In the genomic region with DNA sequence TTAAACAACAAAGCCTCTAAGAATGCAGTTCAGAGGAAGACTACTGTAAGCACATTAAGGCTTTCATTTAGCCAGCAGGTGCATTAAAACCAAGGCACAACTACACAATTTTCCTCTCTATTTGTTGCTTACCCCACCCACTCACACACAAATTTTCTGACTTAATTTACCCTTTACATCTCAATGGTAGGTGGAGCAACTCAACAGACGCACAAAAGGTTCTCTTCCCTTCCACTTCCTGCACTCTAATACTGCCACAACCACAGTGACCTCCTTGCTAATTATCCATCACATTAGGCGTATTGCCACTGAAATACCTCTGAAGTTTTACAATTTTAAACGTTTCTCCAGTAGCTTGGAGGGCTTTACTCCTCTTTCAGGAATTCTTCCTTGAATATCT, we compare ENCODE assay signal across 19 mouse cellular contexts. TPM values are rescaled to one million over a fixed set of nuclear protein-coding genes. Genes with fewer than 3 reads are reported as not detected.
DNase-seq lines count a peak whose midpoint lies in the region; ATAC-seq and TF ChIP-seq lines count a peak whose summit lies in the region.
"Had no signal": no experiment of that assay in that cellular context is flagged by ENCODE, and none has a peak within 500 bp of the region (broad histone marks: within the 10 kb centered on the region; RNA-seq: fewer than 3 reads in every experiment).

No protein-coding gene starts in this region.

- H3K9ac ChIP-seq in ES-Bruce4 (ENCODE audit: low read depth, poor library complexity, severe bottlenecking) (no peak overlapping the region), ES-E14 (ENCODE audit: insufficient read depth, low read depth, low read length, poor library complexity, severe bottlenecking) (no peak overlapping the region)
- H3K9ac ChIP-seq in intestine, embryonic 15.5 days: no peak overlapping the region
- H3K9ac ChIP-seq: embryonic facial prominence, embryonic 12.5 days; forebrain, embryonic 13.5 days; forebrain, embryonic 15.5 days had no signal

- peak overlapping the region; percentile 44 for H3K27ac ChIP-seq in ES-Bruce4 (ENCODE audit: insufficient read depth, low read length)
- peak overlapping the region; percentile 76; the same call in 1 of the 2 replicates for H3K27ac ChIP-seq in ES-E14 (ENCODE audit: insufficient read depth, low read depth, low read length, poor library complexity, severe bottlenecking)
- H3K27ac ChIP-seq in intestine, embryonic 15.5 days: no peak overlapping the region
- H3K27ac ChIP-seq: embryonic facial prominence, embryonic 10.5 days; embryonic facial prominence, embryonic 12.5 days; forebrain, embryonic 13.5 days; forebrain, embryonic 15.5 days had no signal

- in situ Hi-C loops in ES-E14 (cut with MboI; ENCODE audit: low sequenced_read_pairs in 2 of 2, unreplicated experiment in 2 of 2): no loop called here

- TF ChIP-seq POLR2A in ES-Bruce4 (IDR thresholded peaks at IDR 0.05; ENCODE audit: insufficient read depth, low read length): no peak

- no peak for ATAC-seq in intestine, embryonic 15.5 days
- ATAC-seq: forebrain, embryonic 13.5 days; forebrain, embryonic 15.5 days had no signal

- H3K4me1 ChIP-seq in ES-Bruce4 (ENCODE audit: control insufficient read depth, insufficient read depth, low read length) (no peaks in the 10 kb centered on the region), ES-E14 (ENCODE audit: control insufficient read depth in 2 of 2, insufficient read depth in 2 of 2, low read length in 2 of 2, poor library complexity in 1 of 2) (peaks cover 3 to 8% of the 10 kb centered on the region in 2 experiments; a peak in 3 of 4 replicates)
- H3K4me1 ChIP-seq in intestine, embryonic 15.5 days (replicated peaks): no peaks in the 10 kb centered on the region
- H3K4me1 ChIP-seq: embryonic facial prominence, embryonic 10.5 days; embryonic facial prominence, embryonic 12.5 days; forebrain, embryonic 15.5 days had no signal

- no peak overlapping the region for H3K4me2 ChIP-seq in intestine, embryonic 15.5 days (replicated peaks)
- H3K4me2 ChIP-seq: embryonic facial prominence, embryonic 12.5 days; forebrain, embryonic 13.5 days; forebrain, embryonic 15.5 days had no signal

- no peak for DNase-seq in ES-E14 (ENCODE audit: low read depth, low spot score)
- DNase-seq in ZHBTc4 (ENCODE audit: low read depth, low spot score): peak; percentile 60
- DNase-seq in ovary, postnatal 14 days (ENCODE audit: low spot score): no peak
- DNase-seq in embryo, embryonic 11 days: no peak
- DNase-seq: adrenal gland, adult 2 months; adrenal gland, postnatal 10 days; adrenal gland, postnatal 25 days; cerebellum, adult 11 months; cerebellum, adult 18-20 months; cerebellum, adult 8-10 months; cerebellum, adult 9-11 months; cerebellum, postnatal 14 days; cerebellum, postnatal 36 days had no signal

- H3K27me3 ChIP-seq in ES-Bruce4 (ENCODE audit: control insufficient read depth, insufficient read depth, low read length, poor library complexity, severe bottlenecking): no peaks in the 10 kb centered on the region
- H3K27me3 ChIP-seq in intestine, embryonic 15.5 days (replicated peaks): no peaks in the 10 kb centered on the region
- H3K27me3 ChIP-seq: embryonic facial prominence, embryonic 12.5 days; forebrain, embryonic 13.5 days; forebrain, embryonic 15.5 days had no signal

- H3K36me3 ChIP-seq in ES-Bruce4 (ENCODE audit: control insufficient read depth, insufficient read depth, low read length, poor library complexity, severe bottlenecking) (peaks cover 19% of the 10 kb centered on the region), ES-E14 (ENCODE audit: control insufficient read depth, insufficient read depth, low read length, poor library complexity, severe bottlenecking) (peaks cover 2% of the 10 kb centered on the region)
- no peaks in the 10 kb centered on the region for H3K36me3 ChIP-seq in intestine, embryonic 15.5 days

- no peak for TF ChIP-seq CTCF in ES-Bruce4 (IDR thresholded peaks at IDR 0.05; ENCODE audit: low read depth, low read length)

- 79% methylated on average over 3 of the region's 3 CpGs for WGBS in intestine, embryonic 15.5 days

- H3K4me3 ChIP-seq in ES-Bruce4 (ENCODE audit: low read depth, low read length) (no peak overlapping the region), ES-E14 (ENCODE audit: insufficient read depth in 1 of 2, low read depth in 1 of 2, low read length in 2 of 2, poor library complexity in 1 of 2, severe bottlenecking in 1 of 2) (peak overlapping the region in 1 of 2 experiments; percentile 16; a peak in 1 of 4 replicates)
- H3K4me3 ChIP-seq in intestine, embryonic 15.5 days (replicated peaks): no peak overlapping the region
- H3K4me3 ChIP-seq: embryonic facial prominence, embryonic 10.5 days; embryonic facial prominence, embryonic 12.5 days; forebrain, embryonic 13.5 days; forebrain, embryonic 15.5 days had no signal

- H3K9me3 ChIP-seq in ES-Bruce4 (replicated peaks; ENCODE audit: control insufficient read depth, insufficient read depth, low read length, poor library complexity, severe bottlenecking) (no peaks in the 10 kb centered on the region), ES-E14 (ENCODE audit: control insufficient read depth, insufficient read depth, low read depth, low read length) (no peaks in the 10 kb centered on the region)
- H3K9me3 ChIP-seq in intestine, embryonic 15.5 days: no peaks in the 10 kb centered on the region
- H3K9me3 ChIP-seq: embryonic facial prominence, embryonic 10.5 days; embryonic facial prominence, embryonic 12.5 days; forebrain, embryonic 13.5 days; forebrain, embryonic 15.5 days had no signal

- TF ChIP-seq EP300 in ES-Bruce4 (IDR thresholded peaks at IDR 0.05; ENCODE audit: insufficient read depth, low read depth, low read length): 0 out of 2 replicates have a peak, but pooled peaks have one; percentile 19

TF ChIP-seq in ES-E14, 5 proteins besides CTCF, POLR2A, EP300 and RAD21:
- no peak for TF ChIP-seq MAFK (IDR thresholded peaks at IDR 0.05; ENCODE audit: insufficient read depth, low read depth, low read length)
- no peak for TF ChIP-seq HCFC1 (IDR thresholded peaks at IDR 0.05; ENCODE audit: borderline replicate concordance, insufficient read depth, low read length)
- no peak for TF ChIP-seq ZC3H11A (IDR thresholded peaks at IDR 0.05; ENCODE audit: borderline replicate concordance, low read depth, low read length)
- no peak for TF ChIP-seq ZNF384 (IDR thresholded peaks at IDR 0.05; ENCODE audit: low read depth, low read length)
- TF ChIP-seq CHD2 (IDR thresholded peaks at IDR 0.05; ENCODE audit: low read depth, low read length): no peak
TF ChIP-seq in ES-E14: peak in this region for 0.

RNA-seq across cellular contexts. Expression of a gene that starts 11.8 kb away (rescaled TPM):
- polyA plus RNA-seq in ES-Bruce4 (2011; ENCODE audit: insufficient read depth, insufficient read length, low read depth, missing spikeins): 62.5 and 72.8 TPM in 2 replicates
- 22.7 and 28.8 TPM in 2 replicates for total RNA-seq in ES-E14 (2012; rRNA removed)
- 20.1 and 24.2 TPM in 2 replicates for polyA plus RNA-seq in intestine, embryonic 15.5 days (2015; fragmentation: Nextera tagmentation; extraction: Ambion mirVana)

RNA-seq across cellular contexts. Expression of a gene that starts 12.1 kb away (rescaled TPM):
- 48.9 and 63.0 TPM in 2 replicates for polyA plus RNA-seq in ES-Bruce4 (2011; ENCODE audit: insufficient read depth, insufficient read length, low read depth, missing spikeins)
- total RNA-seq in ES-E14 (2012; rRNA removed): 56.2 and 60.8 TPM in 2 replicates
- 31.1 and 38.0 TPM in 2 replicates for polyA plus RNA-seq in intestine, embryonic 15.5 days (2015; fragmentation: Nextera tagmentation; extraction: Ambion mirVana)

RNA-seq across cellular contexts. Expression of a gene that starts 20.2 kb away (rescaled TPM):
- polyA plus RNA-seq in ES-Bruce4 (2011; ENCODE audit: insufficient read depth, insufficient read length, low read depth, missing spikeins): 22.4 and 22.8 TPM in 2 replicates
- 7.9 and 8.5 TPM in 2 replicates for total RNA-seq in ES-E14 (2012; rRNA removed)
- 24.6 and 28.4 TPM in 2 replicates for polyA plus RNA-seq in intestine, embryonic 15.5 days (2015; fragmentation: Nextera tagmentation; extraction: Ambion mirVana)
